Mouse (Mus musculus) layer of hippocampus, adult 9-11 months (tissue): ENCODE measurements around the gene Flrt1.

ENCODE experiments used
- DNase-seq: peaks from one replicate; pipeline ENCODE4 v3.0.0; 2022

The Flrt1 gene

DNA sequence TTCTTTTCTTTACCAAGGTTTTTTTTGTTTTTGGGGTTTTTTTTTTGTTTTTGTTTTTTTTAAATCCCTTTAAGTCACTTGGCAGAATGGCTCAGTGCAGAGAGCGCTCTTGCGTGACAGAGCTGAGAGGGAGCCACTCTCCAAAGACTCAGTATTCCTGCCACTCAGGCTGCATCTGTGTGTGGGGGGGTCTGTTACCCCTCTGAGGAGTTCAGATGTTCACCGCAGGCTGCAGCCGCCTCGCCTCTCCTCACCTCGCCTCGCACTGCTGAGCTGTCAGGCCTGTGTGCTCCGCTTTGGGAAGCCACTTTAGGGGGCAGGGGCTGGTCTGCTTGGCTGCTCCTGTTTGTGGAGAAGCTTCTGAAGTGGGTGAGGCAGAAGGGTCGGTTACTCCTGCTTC is at the start of gene Flrt1:
Gene Flrt1 (minus strand): TSS at position 186 of the 400 bp plus-strand sequence.
- no peak for DNase-seq

DNA sequence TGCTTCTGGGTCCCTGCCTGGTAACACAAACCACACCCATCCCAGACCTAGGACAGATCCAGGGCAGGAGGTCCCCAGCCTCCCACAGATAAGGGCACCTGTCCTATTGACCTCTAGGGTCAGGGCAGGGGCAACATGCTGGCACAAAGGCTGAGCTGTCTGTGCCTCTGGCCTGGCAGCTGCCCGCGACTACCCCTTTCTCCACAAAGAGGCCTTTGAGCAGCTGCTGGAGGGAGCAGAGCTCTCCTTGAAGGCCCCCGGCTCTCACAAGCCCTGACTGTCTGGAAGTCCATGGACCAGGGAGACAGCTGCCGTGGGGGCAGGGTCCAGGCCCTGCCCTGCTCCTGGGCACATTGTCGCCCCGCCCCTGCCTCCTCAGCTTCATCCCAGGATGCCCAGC is 49.7 kb upstream of the Flrt1 start:
- peak; percentile 87 for DNase-seq

DNA sequence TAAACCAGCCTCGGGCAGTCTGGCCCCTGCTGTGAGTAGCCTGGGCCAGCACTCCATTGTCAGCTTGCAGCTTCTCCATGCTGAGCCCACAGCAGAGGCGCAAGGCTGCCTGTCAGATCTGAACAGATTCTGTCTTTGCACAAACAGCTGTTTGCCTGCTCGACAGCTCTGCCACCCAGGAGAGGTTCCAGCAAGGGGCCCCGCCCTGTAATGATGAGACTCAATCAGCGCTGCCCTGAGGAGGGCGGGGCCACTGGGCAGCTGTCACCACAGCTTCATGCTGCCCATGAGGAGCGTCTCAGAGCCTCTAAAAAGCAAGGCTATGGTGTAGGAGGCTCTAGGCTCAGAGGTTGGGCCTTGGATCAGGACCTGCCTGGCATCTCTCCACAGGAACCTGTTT is 47.7 kb upstream of the Flrt1 start:
- peak; percentile 77 for DNase-seq

DNA sequence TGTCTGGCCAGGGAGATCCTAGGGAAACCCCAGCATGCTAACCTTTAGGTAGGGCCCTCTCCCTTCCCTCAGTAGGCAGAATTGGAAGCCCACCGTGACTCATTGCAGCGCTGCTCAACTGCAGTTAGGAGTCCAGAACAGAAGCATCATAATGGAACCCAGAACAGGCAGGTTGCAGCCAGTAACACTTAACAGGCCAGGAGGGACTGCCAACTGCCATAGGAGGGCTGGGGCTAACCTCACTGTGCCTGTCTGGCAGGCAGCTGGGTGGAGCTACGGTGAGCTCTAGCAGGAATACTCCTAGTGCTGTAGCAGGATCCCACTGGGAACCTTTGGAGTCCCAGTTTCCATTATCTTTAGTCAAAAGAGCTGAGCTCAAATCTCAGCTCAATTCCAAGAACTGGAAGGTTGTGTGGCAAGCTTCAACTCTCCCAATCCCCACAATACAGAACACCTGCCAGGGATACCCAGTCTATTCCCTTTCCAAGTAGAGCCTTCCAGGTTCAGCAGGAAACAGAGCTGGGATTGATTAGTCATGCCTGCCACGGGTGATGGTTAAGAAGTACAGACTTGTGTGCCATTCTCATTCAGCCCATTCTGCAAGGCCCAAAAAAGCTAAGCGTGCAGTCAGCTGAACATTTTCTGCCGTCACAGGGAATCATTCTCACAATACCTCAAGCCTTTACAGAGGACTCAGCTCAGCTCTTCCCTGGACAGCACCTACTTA is 46.6 kb upstream of the Flrt1 start:
- no peak for DNase-seq

DNA sequence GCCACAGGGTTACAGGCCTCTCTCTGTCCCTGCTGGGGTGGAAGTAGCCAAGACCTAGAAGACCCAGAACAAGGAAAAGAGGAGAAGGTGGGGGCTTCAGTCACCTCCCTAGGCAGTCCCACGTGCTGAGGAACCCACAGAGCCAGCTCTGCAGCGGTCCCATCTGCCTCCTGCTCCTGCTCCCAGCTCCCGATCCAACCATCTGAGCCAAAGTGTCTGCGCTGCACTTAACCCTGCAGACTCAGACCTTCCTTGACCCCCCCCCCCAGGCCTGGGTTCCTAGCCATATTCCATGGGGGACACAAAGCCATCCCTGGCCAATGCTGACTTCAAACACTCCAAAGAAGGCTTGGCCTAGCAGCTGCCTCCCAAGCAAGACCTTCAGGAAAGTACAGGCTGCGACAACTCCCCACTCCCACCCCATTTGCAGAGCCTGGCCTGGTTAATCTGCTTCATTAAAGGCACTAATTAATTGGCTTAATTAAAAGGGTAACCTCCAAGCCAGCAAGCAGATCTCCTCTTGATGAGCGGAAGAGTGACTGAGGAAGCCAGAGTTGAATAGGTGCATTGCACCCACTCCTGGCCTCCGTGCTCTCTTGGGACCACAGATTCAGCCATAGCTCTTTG is 45.9 kb upstream of the Flrt1 start:
- DNase-seq = no peak

DNA sequence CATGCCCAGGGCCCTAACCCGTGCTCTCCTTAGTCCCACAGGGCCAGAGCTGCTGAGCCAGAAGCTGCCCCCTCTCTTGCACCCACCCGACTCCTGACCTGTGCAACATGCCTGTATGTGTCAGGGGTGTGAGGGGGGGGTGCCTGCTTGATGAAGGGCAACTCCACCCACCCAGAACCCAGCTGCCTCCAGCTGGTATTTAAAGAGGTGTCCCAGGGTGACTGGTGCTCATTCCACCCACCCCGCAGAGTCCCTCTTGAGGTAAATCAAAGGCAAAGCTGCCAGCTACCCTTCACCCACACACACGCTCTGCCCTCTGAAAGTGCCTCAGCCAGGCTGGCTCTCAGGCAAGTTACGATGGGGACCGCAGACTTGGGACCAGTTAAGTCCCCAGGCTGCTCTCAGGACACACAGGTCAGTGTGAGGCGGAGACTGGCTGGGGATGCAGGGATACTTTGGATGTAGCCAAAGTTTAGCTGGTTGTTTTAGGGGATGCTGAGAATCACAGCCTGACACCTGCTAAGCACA is 43.7 kb upstream of the Flrt1 start:
- no peak for DNase-seq

DNA sequence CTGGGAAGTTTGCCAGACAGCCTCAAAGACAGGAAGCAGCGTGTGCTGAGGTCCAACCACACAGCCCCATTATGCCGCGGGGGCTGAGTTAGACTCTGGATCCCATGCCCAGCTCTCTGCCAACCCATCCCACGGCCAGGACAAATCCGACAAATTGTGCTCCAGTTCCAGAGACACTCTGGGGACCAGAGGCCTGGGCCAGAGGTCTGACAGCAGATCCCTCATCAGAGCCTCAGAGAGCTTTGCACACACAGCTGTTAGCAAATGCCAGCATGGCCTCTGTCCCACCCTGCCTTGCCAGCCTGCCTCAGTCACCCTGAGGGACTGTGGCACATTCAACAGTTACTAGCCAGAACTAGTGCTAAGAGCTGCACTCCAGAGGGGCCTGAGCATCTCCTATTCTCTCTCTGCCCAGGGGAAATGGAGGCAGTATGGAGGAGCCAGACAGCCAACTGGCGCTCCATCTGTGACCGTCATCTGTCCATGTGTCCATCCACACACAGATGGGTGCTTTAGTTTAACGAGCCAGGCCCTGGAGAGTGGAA is 43.1 kb upstream of the Flrt1 start:
- peak; percentile 49 for DNase-seq

DNA sequence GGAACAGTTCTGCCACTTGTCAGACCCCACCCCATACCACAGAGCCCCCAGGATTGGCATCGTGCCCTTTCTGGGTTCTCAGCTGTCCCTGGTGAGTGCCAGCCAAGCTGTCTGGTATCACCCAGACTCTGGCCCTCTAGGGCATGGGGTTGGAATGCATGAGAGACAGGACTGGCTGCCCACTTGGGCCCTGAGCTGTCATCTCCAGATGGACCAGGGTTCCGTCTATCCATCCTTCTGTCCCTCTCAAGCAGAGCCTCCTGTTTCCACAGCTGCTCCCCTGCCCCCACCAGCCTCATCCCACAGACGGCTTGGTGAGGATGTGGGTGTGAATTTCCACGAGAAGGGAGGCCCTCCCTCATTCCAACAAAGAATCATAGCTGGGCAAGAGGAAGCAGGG is 42.6 kb upstream of the Flrt1 start:
- DNase-seq = peak; percentile 60

DNA sequence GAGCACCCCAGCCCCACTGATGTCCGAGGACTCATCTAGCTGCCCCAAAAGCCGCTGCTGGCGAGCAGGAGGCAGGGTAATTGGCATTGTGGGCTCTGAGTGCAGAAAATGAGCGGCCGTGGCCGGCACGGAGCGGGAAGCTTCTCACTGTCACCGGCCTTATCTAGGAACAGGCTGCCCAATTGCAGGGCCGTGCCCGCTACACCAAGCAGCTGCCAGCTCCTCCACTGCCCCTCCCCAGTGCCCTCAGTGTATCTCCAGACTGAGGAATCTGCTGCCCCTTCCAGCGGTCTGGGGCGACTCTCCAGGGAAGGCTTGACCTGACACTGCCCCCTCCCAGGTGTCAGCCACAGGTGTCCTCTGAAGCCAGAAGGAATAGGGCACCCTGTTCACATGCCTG is 40.8 kb upstream of the Flrt1 start:
- DNase-seq = no peak

DNA sequence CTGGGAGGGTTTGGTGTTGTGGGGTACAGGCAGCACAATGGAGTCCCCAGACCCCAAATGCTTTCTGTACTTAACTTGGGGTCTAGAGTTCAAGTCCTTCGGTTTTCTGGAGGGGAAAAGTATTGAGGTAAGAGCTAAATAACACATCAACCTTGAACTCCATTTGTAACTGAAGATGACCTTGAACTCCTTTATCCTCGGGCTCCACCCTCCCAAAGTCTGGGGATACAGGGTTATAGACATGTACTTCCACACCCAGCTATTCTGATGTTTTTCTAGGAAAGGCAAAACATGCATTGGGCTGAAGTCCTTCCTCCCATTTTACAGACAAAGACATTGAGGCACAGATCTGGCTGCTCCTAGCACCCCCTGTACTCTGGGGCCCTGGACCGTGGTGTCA is 38.9 kb upstream of the Flrt1 start:
- no peak for DNase-seq

DNA sequence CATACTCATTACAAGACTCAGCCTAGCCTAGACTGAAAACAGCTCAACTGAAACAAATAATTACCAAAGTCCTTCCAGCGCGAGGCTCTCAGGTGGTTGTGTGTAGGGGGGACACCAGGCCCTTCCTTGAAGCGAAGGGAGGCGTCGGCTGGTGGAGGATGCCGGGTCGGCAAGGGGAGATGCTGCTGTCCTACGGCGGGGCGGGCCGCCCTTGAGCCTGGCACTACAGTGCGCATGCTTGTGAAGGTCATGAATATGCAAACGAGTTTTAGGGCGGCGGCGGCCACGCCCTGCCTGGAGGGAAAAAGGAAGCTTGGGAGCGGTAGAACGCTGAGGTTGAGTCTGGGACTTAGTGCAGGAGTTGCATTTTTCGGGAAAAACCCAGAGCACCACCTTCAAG is 38.3 kb upstream of the Flrt1 start:
- DNase-seq = peak; percentile 66

DNA sequence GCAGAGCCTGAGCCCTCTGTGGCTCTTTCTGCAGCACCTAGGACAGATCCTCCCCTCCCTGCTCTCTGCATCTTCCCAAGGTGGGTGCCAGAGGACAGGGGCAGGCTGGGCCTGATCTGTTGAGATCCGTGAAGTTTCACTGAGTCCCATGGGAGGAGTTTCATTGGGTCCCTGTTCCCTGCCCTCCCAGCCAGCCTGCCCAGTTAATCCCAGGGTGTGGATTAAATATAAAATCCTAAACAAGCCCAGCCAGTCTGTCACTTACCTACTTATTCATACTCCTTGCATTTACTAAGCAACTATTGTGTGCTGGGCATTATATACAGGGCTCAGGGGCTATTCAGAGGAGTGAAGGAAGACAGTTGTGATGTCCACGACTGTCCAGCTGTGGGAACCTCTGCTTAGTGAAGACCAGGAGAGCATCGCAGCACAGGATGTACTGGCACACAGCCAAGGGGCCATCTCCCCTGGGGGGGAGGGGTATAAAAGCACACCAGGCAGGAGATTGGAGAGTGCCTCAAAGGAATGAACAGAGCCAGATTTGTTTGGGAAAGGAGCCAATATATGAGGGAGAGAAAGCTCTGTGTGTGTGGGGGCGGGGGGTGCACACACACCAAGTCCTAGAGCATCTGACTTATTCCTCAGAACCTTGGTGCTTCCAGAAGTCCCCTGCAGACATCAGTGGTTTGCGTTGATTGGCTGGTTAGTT is 36.8 kb upstream of the Flrt1 start:
- no peak for DNase-seq

DNA sequence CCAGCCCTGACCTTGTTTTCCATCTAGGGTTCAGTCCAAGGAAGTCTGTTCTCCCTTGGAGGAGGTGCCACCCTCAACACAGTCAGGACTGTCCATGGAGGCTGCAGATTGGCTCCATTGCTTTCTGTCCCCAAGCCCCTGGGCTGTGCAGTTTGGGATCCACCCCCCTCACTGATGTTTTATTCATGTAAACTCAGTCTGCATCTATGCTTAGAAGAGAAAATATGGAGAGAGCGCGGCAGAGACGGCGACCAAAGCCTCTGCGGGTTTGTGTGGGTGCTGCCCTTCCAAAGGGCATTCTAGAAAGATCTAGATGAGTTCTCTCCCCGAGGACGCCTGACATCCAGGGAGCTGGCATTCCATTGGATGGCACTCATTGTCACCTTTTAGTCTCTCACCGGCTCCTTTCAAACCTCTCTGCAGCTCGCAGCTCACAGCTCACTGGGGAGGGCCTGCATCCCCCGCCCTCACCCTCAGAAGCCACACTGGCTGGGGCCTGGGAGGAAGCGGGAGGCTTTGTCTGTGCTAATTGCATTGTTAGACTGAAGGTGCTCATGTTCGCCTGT is 35.4 kb upstream of the Flrt1 start:
- DNase-seq = no peak

DNA sequence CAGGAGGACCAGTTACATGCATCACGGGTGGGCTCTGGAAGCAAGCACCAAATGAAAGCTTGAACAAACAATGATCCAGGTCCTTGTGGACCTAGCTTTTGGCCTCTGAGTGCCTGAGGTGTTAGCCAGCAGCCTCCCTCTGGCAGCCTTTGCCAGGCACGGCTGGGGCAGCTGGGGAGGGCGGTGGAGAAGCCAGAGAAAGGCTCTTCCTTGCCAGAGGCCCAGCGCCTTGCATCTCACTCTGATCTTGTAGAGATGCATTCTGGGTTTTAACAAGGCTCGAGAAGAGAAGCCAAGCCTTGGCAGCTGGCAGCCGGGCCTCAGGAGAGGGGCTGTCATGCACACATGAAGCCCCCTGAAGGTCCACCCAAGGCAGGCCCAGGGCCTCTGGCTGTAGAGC is 34.8 kb upstream of the Flrt1 start:
- DNase-seq = no peak

DNA sequence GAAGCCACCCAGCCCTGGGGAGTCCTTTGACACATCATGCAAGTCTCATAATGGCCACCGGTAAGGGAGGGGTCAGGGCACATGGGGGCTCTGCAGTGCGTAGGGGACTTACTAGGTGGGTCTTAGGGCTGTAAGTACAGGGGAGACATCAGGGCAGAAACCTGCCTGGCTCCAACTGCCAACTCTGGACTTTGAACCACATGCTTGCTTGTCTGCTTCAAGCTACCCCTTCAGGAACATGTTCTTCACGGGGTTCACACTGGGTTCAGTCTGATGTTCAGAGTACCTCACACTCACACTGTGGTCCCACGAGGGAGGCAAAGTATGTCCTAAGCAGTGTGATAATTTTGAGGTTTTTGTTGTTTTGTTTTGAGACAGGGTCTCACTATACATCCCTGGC is 33.8 kb upstream of the Flrt1 start:
- DNase-seq = no peak

DNA sequence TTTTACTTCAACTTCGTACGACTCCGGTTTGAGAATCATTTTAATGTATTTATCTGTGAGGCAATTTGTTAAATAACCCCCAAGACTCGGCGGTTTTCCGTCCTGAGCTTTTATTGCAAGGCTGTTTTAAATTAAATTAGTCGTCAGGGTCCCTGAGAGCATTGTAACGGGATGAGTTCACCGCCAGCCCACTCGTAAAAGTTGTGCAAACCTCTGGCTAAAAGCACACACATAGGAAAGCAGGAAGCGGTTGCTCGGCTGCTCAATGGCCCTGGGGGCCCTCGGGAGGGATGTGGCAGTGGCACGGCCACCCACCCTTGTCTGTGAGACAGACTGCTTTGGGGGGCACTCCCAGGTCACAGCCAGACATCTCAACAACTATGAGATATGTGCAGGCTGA is 32.8 kb upstream of the Flrt1 start:
- DNase-seq = no peak

DNA sequence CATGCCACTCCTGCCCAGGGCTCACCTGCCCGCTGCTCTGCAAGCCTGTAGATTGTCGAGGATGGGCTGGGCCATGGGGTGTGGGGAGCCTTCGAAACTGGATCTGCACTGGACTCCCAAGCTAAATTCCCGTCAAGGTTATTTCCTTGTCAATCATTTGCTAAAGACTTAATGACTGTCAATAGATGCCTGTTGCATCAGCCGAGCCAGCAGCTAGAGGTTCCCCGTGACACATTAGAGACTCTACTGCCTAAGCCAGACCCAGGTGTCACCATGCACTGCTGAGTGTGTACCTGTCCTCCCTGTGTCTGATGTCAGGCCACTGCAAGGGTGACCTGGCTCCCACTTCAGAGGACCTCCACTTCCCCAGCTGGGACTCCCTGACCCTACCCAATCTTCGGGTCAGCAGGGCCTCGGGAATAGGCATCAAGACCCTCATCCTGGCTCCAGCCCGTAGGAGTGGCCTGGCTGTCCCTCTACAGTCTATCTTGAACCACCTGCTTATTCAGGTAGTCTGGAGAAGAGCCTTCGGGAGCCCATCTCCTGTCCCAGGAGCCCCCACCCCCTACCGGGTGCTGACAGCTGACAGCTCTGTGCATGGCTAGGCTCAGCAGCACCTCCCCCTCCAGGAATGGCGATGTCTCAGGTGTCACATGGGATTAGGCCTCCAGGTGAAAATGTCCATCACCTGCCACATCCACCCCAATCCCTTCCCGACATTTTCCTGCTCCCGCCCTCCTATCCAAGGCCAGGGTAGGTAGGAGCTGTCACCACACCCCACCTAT is 31.4 kb upstream of the Flrt1 start:
- DNase-seq = no peak

DNA sequence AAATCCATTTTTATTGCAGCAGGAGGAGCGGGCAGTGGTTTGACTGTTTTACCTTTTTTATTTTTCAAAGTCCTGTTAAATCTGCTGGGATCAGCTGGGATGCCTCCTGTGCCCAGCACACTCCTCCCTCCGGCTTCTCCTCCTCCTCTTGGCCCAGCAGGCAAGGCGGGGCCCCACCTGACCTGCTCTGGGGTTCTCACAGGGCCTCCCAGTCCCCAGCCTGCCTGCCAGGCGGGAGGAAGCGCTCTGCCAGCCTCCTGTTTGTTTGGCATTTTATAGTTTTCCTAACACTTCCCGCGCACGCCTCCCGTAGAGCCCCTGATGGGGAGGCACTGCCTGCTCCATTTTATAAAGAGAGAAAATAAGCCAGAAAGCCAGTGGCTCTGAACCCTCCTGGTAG is 30.5 kb upstream of the Flrt1 start:
- DNase-seq = no peak

DNA sequence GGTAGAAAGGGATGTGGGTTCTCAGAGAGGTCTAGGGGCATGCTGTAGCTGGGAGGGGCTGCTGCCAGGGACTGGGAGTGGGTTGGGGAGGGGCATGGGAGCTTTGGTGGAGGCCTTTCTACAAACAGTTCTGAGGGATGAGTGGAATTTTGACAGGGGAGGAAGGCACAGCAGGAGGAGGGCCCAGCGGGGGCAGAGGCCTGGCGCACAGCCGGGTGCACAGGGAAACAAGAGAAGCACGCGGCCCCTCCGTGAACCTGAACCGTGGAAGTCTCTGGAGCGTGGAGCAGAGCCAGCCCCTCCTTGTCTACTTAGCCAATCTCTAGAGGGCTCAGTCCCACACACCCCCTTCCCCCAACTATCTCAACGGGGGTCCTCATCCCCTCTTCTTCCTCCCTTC is 30.0 kb upstream of the Flrt1 start:
- peak; percentile 26 for DNase-seq

DNA sequence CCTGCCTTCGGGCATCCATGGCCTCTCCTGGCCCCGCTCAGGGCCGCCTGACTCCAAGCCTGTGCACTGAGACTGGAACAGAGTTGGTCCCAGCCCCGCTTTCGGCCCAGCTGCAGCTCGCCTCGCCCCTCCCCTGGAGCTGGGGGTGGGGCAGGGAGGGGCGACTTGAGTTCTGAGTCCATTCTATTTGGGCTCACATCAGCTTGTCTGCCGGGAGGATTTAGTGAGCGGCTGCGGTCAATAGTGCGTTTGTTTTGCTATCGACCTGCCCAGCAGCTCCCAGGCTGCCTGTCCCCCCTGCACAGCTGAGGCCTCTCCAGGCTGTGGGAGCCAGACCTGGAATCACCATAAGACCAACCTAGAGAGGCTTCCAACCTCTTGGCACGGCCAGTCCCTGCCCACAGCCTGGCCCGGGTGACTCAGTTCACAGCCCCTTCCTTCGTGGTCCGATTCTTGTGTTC is 29.1 kb upstream of the Flrt1 start:
- peak; percentile 63 for DNase-seq

DNA sequence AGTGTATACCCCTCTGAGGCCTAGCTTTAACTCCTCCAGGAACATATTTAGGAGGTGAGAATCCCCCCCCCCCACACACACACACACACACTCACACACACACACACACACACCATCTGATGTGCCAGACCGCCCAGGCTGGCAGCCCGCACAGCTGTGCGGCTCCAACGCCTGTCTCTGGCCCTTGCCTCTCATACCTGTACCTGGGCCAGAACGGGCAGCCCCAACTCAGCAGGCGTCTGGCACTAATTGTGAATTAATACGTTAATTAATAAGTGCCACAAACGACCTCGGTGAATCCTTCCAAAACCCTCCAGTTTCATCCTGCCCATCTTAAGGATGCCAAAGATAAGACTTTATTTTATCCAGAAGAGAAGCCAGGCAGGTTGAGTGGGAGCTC is 27.9 kb upstream of the Flrt1 start:
- no peak for DNase-seq

DNA sequence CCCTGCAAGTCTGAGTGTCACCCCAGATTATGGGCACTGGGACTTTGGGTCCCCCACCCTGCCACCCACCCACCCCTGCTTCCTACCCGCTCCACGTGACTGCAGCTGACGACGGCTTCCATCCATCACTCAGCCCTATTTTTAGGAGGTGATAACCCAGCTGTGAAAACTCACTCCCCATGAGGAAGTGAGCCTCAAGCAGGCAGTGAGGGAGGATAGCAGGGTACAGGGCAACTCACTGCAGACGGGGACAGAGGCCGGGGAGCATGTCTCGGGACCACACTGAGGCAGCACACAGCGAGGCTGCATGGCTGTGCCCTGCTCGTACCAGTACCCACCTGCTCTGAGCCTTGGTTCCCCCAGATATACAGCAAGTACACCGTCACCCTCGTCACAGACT is 24.8 kb upstream of the Flrt1 start:
- no peak for DNase-seq
